ENCODE assay signal across 8 mouse cellular contexts in genomic region chr12:12148659-12149399, GRCm38 (mm10).
DNase-seq lines count a peak whose midpoint lies in the region; ATAC-seq and TF ChIP-seq lines count a peak whose summit lies in the region.

No protein-coding gene starts in this region.

- no peak overlapping the region for H3K4me2 ChIP-seq in intestine, postnatal 0 days (replicated peaks; ENCODE audit: low read depth)

- peak; percentile 85 for ATAC-seq in frontal cortex, adult (ENCODE audit: low TSS enrichment)
- ATAC-seq in intestine, postnatal 0 days, result no peak

- H3K4me3 ChIP-seq in intestine, postnatal 0 days (ENCODE audit: low read depth, low read length), result no peak overlapping the region

- H3K9ac ChIP-seq in intestine, postnatal 0 days (ENCODE audit: low read depth, low read length), result no peak overlapping the region

- peak; percentile 76 for TF ChIP-seq CTCF in intestine, postnatal 0 days (IDR thresholded peaks at IDR 0.05; ENCODE audit: low read depth)

- no peaks in the 10 kb centered on the region for H3K9me3 ChIP-seq in intestine, postnatal 0 days (ENCODE audit: control insufficient read depth)

- no peaks in the 10 kb centered on the region for H3K36me3 ChIP-seq in intestine, postnatal 0 days (ENCODE audit: control insufficient read depth, insufficient read depth)

- no peak for DNase-seq in frontal cortex, postnatal 25 days (ENCODE audit: low spot score in 2 of 2)
- peak; percentile 22 for DNase-seq in A20 (ENCODE audit: low read depth, low spot score)
- peak; percentile 41 to 54 for DNase-seq in cerebellum, postnatal 14 days
- peak; percentile 48 for DNase-seq in telencephalon, adult 2 months (ENCODE audit: low read depth, low spot score)
- DNase-seq in adrenal gland, adult 2 months, result no peak
- DNase-seq in kidney, adult 11 months, result no peak

- 62% methylated on average over 3 of the region's 3 CpGs for WGBS in intestine, postnatal 0 days

- H3K27me3 ChIP-seq in intestine, postnatal 0 days (replicated peaks; ENCODE audit: control insufficient read depth, insufficient read depth, low read length), result no peaks in the 10 kb centered on the region

- H3K27ac ChIP-seq in intestine, postnatal 0 days (ENCODE audit: low read depth, low read length), result no peak overlapping the region

- no peaks in the 10 kb centered on the region for H3K4me1 ChIP-seq in intestine, postnatal 0 days (replicated peaks; ENCODE audit: control insufficient read depth, insufficient read depth, low read length)

Comparison
In these comparisons a context has a peak if more than half of its experiments do, and no peak if none do; other contexts are left out.
1. DNase-seq: peak in A20 (single experiment), cerebellum, postnatal 14 days (2 of 2) and telencephalon, adult 2 months (single experiment); none in frontal cortex, postnatal 25 days (0 of 2), adrenal gland, adult 2 months (single experiment) and kidney, adult 11 months (single experiment).